Mouse (Mus musculus) lung, embryonic 14.5 days (tissue): ENCODE data around the gene Mrvi1. TPM values are rescaled to one million over a fixed set of nuclear protein-coding genes. Genes with fewer than 3 reads are reported as not detected.

Source experiments
- ATAC-seq: fragments of 200-750 bp; cut with Nextera tagmentation; 2 replicates; pipeline ENCODE4 v1.8.0; 2017; ENCODE audit warnings: mild to moderate bottlenecking, moderate TSS enrichment, moderate library complexity; ENCODE audit not compliant: insufficient read depth
- DNase-seq: peaks from one replicate; pipeline ENCODE4 v3.0.0-alpha.2; 2015
- H3K27ac ChIP-seq: fragments of 300-500 bp; sonication (generic); 2 replicates; pipeline ENCODE4 v1.5.1; 2014; ENCODE audit warnings: low read depth, mild to moderate bottlenecking, moderate library complexity
- H3K27me3 ChIP-seq: fragments of 300-500 bp; sonication (generic); 2 replicates; pipeline ENCODE4 v1.6.1; 2014; ENCODE audit warnings: low read length, control low read depth; ENCODE audit not compliant: insufficient read depth
- H3K36me3 ChIP-seq: fragments of 300-500 bp; sonication (generic); 2 replicates; pipeline ENCODE4 v1.6.1; 2014; ENCODE audit warnings: control low read depth; ENCODE audit not compliant: insufficient read depth
- H3K4me1 ChIP-seq: fragments of 300-500 bp; sonication (generic); 2 replicates; pipeline ENCODE4 v1.6.1; 2014; ENCODE audit warnings: antibody characterized with exemption, control low read depth; ENCODE audit not compliant: insufficient read depth
- H3K4me2 ChIP-seq: fragments of 300-500 bp; sonication (generic); 2 replicates; pipeline ENCODE4 v1.6.1; 2014; ENCODE audit warnings: mild to moderate bottlenecking
- H3K4me3 ChIP-seq: fragments of 300-500 bp; sonication (generic); 2 replicates; pipeline ENCODE4 v1.5.1; 2014; ENCODE audit warnings: low read depth, low read length
- H3K9ac ChIP-seq: fragments of 300-500 bp; sonication (generic); 2 replicates; pipeline ENCODE4 v1.6.1; 2014
- H3K9me3 ChIP-seq: fragments of 300-500 bp; sonication (generic); 2 replicates; pipeline ENCODE4 v1.6.1; 2016; ENCODE audit warnings: low read depth, low read length, control low read depth
- CTCF ChIP-seq: IDR thresholded peaks from 2 replicates; pipeline ENCODE4 v1.5.1; 2016; ENCODE audit warnings: antibody characterized with exemption, low read depth
- WGBS: fragments of 180-500 bp; shearing (Covaris S2); extraction: QIAGEN DNeasy Blood & Tissue Kit; methylation state at CpG from one replicate; pipeline ENCODE4 v1.1.7; 2014; 5-methylcytosine and 5-hydroxymethylcytosine counted together
- polyA plus RNA-seq: library from polyadenylated mRNA; unstranded; fragments of >200 nt; fragmentation: Nextera tagmentation; extraction: Ambion mirVana; gene quantifications from 2 replicates; pipeline ENCODE4 v1.2.1, GENCODE M21; 2014

The Mrvi1 gene
- polyA plus RNA-seq, 1 experiment from 2014 or later = 15.8 TPM

GRCm38 (mm10) chr7:110823995-110824953, 158.0 kb downstream of the Mrvi1 start:
- H3K27ac ChIP-seq = no peak overlapping the region
- ATAC-seq (no peak), DNase-seq (no peak)
- H3K4me3 ChIP-seq = no peak overlapping the region
- no peak overlapping the region for H3K9ac ChIP-seq
- H3K4me2 ChIP-seq = no peak overlapping the region
- H3K4me1 ChIP-seq = no peaks in the 10 kb centered on the region
- no peaks in the 10 kb centered on the region for H3K9me3 ChIP-seq
- H3K27me3 ChIP-seq = no peaks in the 10 kb centered on the region
- 85% methylated on average over 8 of the region's 8 CpGs for WGBS
- TF ChIP-seq CTCF = no peak
- peaks cover 40% of the 10 kb centered on the region for H3K36me3 ChIP-seq

DNA sequence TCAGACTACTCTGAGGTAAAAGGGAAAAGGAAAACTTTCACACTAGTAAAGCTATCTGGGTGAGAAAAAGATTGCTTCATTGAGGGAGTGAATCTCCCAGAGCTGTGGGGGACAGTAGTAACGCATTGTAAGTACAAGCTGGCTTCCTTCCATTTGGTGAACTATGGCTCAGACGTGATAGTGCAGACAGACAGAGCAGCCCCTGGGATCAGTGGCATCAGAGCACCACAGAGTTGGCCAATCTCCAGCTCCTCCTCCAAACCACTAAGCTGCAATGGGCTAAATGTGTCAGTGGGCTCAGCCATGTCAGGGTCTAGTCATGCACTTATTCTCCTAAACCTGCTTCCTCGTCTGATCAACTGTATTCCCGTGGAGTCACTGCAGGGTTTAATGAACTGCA, 158.7 kb downstream of the Mrvi1 start:
- Histone ChIP-seq H3K9me3 (no peaks in the 10 kb centered on the region), H3K4me1 (no peaks in the 10 kb centered on the region), H3K27me3 (no peaks in the 10 kb centered on the region), H3K36me3 (peaks cover 35% of the 10 kb centered on the region), H3K4me2 (no peak overlapping the region), H3K4me3 (no peak overlapping the region), H3K9ac (no peak overlapping the region), H3K27ac (no peak overlapping the region)
- peak; percentile 14; the same call in 1 of the 2 replicates for ATAC-seq
- WGBS = 51% methylated on average over 4 of the region's 4 CpGs
- DNase-seq = peak; percentile 72
- no peak for TF ChIP-seq CTCF

DNA sequence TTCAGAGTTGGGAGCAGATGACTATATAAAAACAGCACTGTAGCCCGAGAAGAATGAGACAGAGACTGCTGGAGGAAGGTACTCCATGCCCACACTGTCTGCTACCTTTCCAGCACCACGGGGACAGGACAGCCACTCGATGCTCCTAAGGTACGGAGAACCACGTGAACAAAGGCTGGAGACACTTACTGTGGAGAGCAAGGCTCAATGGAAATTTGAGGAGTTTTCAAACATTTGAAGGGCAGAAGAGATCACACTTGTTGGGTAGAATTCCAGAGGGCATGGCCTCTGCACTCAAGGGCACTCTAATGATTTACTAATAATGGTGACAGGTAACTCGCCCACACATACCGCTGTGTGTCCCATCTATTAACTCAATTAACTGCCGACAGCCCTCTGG, 159.2 kb downstream of the Mrvi1 start:
- 46% methylated on average over 8 of the region's 8 CpGs for WGBS
- Histone ChIP-seq H3K4me1 (no peaks in the 10 kb centered on the region), H3K9me3 (no peaks in the 10 kb centered on the region), H3K4me2 (no peak overlapping the region), H3K36me3 (peaks cover 35% of the 10 kb centered on the region), H3K4me3 (no peak overlapping the region), H3K9ac (no peak overlapping the region), H3K27me3 (no peaks in the 10 kb centered on the region), H3K27ac (no peak overlapping the region)
- TF ChIP-seq CTCF = no peak
- no peak for DNase-seq
- no peak for ATAC-seq

GRCm38 (mm10) chr7:110822055-110822454, 160.2 kb downstream of the Mrvi1 start:
- 30% methylated on average over 4 of the region's 4 CpGs for WGBS
- Histone ChIP-seq H3K4me2 (no peak overlapping the region), H3K27me3 (no peaks in the 10 kb centered on the region), H3K4me3 (no peak overlapping the region), H3K9me3 (no peaks in the 10 kb centered on the region), H3K36me3 (peaks cover 35% of the 10 kb centered on the region), H3K9ac (no peak overlapping the region), H3K4me1 (no peaks in the 10 kb centered on the region), H3K27ac (no peak overlapping the region)
- TF ChIP-seq CTCF = no peak
- ATAC-seq (no peak), DNase-seq (no peak)

- Histone ChIP-seq H3K27ac (no peak overlapping the region; the same call in 1 of the 2 replicates), H3K4me1 (no peaks in the 10 kb centered on the region), H3K4me3 (no peak overlapping the region), H3K4me2 (no peak overlapping the region), H3K9ac (no peak overlapping the region), H3K27me3 (no peaks in the 10 kb centered on the region), H3K9me3 (no peaks in the 10 kb centered on the region), H3K36me3 (peaks cover 33% of the 10 kb centered on the region)
- ATAC-seq (peak; percentile 65; the same call in 1 of the 2 replicates), DNase-seq (peak; percentile 87)
- 41% methylated on average over 3 of the region's 3 CpGs for WGBS
- no peak for TF ChIP-seq CTCF
These were observed 160.6 kb downstream of the Mrvi1 start for GRCm38 (mm10) chr7:110821653-110822052.

- 19% methylated on average over 5 of the region's 5 CpGs for WGBS
These were observed 161.2 kb downstream of the Mrvi1 start for GRCm38 (mm10) chr7:110821068-110821467.

GRCm38 (mm10) chr7:110818787-110819350, 163.4 kb downstream of the Mrvi1 start:
- WGBS = 50% methylated on average over 11 of the region's 11 CpGs
- H3K4me1 ChIP-seq = no peaks in the 10 kb centered on the region
- H3K27ac ChIP-seq = no peak overlapping the region
- ATAC-seq (no peak), DNase-seq (no peak)
- H3K9ac ChIP-seq = no peak overlapping the region
- H3K9me3 ChIP-seq = no peaks in the 10 kb centered on the region
- H3K36me3 ChIP-seq = peaks cover 26% of the 10 kb centered on the region
- no peak for TF ChIP-seq CTCF
- H3K27me3 ChIP-seq = no peaks in the 10 kb centered on the region
- H3K4me3 ChIP-seq = no peak overlapping the region
- no peak overlapping the region for H3K4me2 ChIP-seq

More at GRCm38 (mm10) chr7:110821068-110821467, 161.2 kb downstream of the Mrvi1 start:
- no peak overlapping the region for H3K4me3 ChIP-seq
- no peak overlapping the region for H3K4me2 ChIP-seq
- no peaks in the 10 kb centered on the region for H3K27me3 ChIP-seq
- no peaks in the 10 kb centered on the region for H3K9me3 ChIP-seq
- ATAC-seq = peak; percentile 19; the same call in 1 of the 2 replicates
- H3K9ac ChIP-seq = no peak overlapping the region
- no peaks in the 10 kb centered on the region for H3K4me1 ChIP-seq
- TF ChIP-seq CTCF = peak; percentile 11; the same call in 1 of the 2 replicates
- no peak for DNase-seq
- H3K27ac ChIP-seq = no peak overlapping the region
- H3K36me3 ChIP-seq = peaks cover 33% of the 10 kb centered on the region

Other genes starting within 250 kb of the Mrvi1 start
- 1.4 and 2.6 TPM in 2 replicates for gene Ampd3, start 214.3 kb downstream of the Mrvi1 start, polyA plus RNA-seq
- 37.1 and 39.1 TPM in 2 replicates for gene Rnf141, start 138.0 kb downstream of the Mrvi1 start, polyA plus RNA-seq
- 33.8 and 37.6 TPM in 2 replicates for gene Lyve1, start 119.2 kb downstream of the Mrvi1 start, polyA plus RNA-seq
- gene Ctr9, start 46.5 kb upstream of the Mrvi1 start, polyA plus RNA-seq = 65.2 and 68.8 TPM in 2 replicates
- gene Eif4g2, start 100.6 kb upstream of the Mrvi1 start, polyA plus RNA-seq = 1,010 and 1,058 TPM in 2 replicates